Mouse (Mus musculus) yolk sac, embryonic 10.5 days (tissue): ENCODE results near the gene Cnot2.

Source experiments
- DNase-seq: peaks from one replicate; pipeline ENCODE4 v3.0.0-alpha.2; 2017; ENCODE audit warnings: low spot score

The Cnot2 gene

DNA sequence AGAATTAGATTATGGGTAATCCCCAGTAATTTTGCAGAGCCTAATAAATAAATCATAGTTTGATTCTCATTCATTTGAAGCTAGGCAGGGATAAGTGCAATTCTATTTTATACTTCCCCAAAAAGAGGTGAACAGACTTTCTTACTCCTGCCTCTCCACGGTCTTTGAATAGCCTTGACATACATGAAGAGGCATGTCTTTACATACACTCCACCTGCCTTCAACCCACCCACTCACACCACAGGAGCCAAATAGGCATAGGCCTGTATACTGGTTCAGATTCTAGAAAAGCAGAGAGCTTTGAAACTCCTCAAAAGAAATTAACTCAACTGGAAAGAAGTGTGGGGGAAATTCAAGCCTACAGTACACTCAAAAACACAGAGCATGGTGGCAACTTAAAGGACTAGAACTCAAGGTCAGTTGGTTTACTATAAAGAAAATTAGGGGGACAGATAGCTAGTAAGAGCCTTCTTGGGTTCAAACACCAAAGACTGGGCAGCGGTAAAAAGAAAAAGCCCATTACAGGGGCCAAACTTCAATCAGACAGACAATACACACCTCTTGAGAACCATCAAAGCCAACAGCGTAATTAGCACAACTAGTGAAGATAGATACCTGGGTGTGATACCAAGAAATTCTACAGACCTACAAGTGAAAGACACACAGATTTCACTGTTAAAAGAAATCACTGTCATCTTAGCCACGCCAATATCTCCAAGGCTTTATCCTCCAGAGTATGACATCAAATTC, 18.4 kb downstream of the Cnot2 start:
- no peak for DNase-seq

GRCm38 (mm10) chr10:116562210-116562609, 19.1 kb downstream of the Cnot2 start:
- DNase-seq = no peak

- DNase-seq = no peak
Measured at GRCm38 (mm10) chr10:116559171-116559570, 22.1 kb downstream of the Cnot2 start.

GRCm38 (mm10) chr10:116557166-116557565, 24.1 kb downstream of the Cnot2 start:
- no peak for DNase-seq

DNA sequence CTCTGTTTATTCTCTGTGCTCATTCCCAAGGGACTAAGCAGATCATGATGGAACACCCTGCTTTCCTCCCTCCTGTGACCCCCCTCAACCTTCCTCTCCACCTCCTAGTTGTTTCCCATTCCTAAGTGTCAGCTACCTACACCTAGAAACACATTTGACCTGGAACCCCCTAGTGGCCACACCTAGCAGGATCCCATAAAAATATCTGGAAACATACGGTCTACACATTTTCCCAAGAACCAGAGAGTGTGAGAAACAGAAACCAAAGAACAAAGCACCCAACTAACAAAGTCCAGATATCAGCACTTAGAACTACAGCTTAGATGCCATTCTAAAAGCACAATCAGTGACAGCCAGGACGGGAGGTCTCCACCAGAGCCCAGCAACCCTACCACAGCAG, 26.9 kb downstream of the Cnot2 start:
- no peak for DNase-seq

DNA sequence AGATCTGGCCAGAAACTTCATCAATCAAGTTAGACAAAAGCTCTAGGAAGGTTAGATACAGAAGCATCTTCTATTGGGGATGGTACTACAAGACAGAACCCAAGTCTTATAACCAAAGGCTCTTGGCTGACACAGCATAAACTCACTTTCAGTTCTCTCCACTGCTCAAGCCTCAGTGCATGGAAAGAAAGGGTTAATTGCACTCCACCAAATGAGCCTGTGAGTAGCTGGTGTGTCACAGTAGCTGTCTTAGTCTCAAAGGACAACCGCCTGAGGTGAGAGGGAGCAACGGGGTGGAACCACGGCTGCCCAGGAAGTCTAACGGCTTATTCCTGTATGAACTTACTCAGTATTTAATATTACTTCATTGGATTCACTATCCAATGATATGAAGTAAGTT, 33.4 kb downstream of the Cnot2 start:
- DNase-seq = no peak

GRCm38 (mm10) chr10:116546177-116546576, 35.1 kb downstream of the Cnot2 start:
- DNase-seq = no peak

DNA sequence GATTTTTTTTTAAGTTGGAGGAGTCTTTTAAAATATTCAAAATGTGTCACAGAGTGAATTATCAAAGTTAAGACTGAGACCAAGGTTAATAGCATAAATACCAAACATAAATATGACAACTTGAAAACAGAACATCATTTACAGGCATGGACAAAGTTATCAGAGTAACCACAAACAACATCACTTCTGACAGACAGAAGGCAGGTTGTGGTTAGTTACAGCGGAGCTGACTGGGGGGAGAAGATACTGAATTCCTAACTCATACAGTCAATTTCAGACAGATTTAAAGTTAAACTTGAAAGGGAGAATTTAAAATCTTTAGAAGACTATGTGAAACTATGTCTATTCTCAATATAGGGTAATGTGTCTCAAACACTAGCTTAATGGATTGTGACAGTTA, 38.2 kb downstream of the Cnot2 start:
- DNase-seq = no peak

- no peak for DNase-seq
Measured at GRCm38 (mm10) chr10:116540750-116541149, 40.6 kb downstream of the Cnot2 start.

GRCm38 (mm10) chr10:116537495-116537894, 43.8 kb downstream of the Cnot2 start:
- no peak for DNase-seq

DNA sequence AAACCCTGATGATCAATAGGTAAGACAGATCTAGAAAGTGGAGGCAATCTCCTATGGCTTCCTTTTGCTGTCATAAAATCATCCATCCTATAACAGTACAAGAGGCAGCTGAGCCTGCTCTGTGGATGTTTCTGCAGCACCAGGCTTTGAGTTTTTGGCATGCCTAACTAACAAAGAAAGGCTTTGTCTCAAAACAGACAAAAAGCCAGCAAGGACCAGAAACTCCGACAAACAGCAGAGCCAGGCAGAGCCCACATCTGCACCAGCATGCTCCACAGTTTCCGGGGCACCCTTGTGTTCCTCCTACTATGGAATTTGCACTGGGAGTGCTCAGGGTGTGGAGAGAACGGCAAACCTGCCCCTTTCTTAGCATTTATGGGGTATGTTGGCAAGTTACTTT, 47.0 kb downstream of the Cnot2 start:
- DNase-seq = no peak

GRCm38 (mm10) chr10:116532561-116532960, 48.8 kb downstream of the Cnot2 start:
- DNase-seq = no peak

DNA sequence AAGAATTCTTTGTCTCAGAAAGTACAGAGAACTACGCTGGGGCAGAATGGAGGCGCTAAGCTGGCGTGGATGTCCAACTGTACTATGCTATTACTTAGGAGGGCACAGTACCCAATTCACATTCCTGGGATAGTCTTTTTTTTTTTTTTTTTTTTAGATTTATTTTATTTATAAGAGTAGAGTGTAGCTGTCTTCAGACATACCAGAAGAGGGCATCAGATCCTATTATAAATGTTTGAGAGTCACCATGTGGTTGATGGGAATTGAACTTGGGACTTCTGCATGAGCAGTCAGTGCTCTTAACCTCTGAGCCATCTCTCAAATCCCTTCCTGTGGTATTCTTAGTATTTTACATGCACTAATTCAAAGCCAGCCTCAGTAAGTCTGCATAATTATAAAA, 50.2 kb downstream of the Cnot2 start:
- no peak for DNase-seq

DNA sequence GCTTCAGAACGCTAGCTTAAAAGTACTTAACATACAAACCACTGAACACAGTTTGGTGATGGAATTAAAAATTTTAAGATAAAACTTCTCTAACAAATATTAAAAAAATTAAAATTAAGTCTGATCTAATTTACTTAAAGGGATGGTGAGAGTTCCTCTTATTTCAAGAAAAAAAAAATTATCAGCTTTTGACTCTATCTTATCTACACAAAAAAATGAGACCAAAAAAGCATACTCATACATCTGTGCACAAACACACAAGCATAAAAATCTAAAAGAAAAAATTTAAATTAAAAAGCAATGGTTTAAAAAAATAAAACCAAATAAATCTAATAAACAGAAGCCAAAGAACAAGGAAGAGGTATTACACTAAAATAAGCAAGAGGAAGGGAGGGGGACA, 61.7 kb downstream of the Cnot2 start:
- no peak for DNase-seq

DNA sequence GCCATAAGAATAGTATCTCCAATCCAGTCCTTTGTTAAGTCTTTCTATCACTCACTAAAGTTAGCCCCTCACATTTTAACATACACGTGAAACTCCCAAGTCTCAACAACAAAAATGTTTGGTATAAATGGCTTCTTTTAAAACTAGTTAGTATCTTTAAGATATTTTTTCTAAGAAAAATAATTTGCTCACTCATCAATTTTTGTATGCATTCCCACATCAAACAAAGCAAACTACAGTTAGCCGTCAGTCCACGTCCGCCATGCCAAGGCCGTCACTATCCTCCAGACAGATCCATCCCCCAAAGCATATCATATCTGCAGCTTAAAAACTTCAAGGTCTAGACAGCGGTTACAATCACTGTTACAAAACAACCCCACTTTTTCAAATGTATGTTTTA, 65.7 kb downstream of the Cnot2 start:
- no peak for DNase-seq

GRCm38 (mm10) chr10:116515158-116515557, 66.2 kb downstream of the Cnot2 start:
- DNase-seq = no peak

DNA sequence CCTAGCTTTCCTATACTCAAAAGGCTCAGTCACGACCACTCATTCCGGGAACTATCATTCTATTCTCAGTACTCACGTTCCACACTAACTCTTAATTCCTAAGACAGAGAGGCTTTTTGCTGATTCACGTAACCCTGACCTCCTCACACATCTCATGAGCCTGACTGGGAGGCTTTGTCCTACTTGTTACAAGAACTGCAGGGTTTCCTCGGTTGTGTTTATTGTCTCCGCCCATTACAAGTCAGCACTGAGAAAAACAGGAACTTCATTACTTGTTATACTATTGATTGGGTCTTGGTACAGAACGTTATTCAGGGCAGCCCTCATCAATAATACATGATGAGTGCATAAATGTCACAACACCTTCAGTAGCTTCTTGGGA, 68.1 kb downstream of the Cnot2 start:
- no peak for DNase-seq

GRCm38 (mm10) chr10:116512521-116513253, 68.6 kb downstream of the Cnot2 start:
- no peak for DNase-seq

- DNase-seq = no peak
Measured at GRCm38 (mm10) chr10:116505303-116506014, 75.9 kb downstream of the Cnot2 start.

DNA sequence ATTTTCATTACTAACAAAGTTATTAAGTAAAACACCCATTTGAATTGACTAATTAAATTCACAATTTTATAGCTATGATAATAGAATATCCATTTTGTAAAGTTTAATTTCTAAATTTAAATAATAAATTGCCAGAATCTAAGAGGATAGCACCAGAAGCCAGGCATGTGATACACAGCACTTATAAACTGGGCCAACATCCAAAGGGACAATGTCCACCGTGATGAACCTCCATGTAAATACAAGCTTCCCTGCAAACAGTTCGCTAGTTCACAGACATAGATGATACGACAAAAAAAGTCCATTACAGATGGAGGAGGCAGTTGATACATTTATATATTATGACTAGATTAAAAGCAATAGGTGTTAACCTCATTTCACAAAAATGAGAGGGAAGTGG, 88.5 kb downstream of the Cnot2 start:
- DNase-seq = no peak

GRCm38 (mm10) chr10:116486895-116487747, 94.2 kb downstream of the Cnot2 start:
- no peak for DNase-seq

GRCm38 (mm10) chr10:116481917-116482316, 99.4 kb downstream of the Cnot2 start:
- no peak for DNase-seq
